Mouse (Mus musculus): Measurements from ENCODE around the gene Midn. TPM values are rescaled to one million over a fixed set of nuclear protein-coding genes. Genes with fewer than 3 reads are reported as not detected.

Midn gene
- total RNA-seq, 2 experiments from 2014 or later: 61.4 to 82.4 TPM

DNA sequence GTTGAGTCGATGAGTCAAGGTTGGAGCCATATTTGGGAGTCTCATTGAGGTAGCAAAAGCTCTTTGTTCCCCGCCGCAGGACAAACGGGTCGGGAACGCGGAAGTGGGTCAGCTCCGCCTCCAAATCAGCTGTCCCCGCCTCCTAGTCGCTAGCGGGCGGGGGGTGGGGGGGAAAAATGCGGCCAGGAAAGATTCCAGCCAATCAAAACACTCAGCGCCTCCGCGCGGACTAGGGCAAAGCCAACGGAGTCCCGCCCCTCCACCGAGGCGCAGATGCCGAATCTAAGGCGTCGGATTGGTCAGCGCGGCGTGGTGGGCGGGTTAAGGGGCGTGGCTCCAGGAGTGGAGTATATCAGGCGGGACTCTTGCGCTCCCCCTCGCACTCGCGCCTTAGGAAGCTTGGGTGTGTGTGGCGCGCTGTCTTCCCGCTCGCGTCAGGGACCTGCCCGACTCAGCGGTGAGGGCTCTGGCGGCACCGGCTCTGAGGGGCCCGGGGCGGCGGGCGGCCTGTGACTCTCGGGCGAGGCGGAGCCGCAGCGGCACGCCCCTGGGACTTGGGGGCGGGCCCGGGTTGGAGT, 19.5 kb downstream of the Midn start:
- peak; percentile 97 to 98 for DNase-seq (ENCODE audit: extremely low spot score in 1 of 2, low spot score in 1 of 2)

DNA sequence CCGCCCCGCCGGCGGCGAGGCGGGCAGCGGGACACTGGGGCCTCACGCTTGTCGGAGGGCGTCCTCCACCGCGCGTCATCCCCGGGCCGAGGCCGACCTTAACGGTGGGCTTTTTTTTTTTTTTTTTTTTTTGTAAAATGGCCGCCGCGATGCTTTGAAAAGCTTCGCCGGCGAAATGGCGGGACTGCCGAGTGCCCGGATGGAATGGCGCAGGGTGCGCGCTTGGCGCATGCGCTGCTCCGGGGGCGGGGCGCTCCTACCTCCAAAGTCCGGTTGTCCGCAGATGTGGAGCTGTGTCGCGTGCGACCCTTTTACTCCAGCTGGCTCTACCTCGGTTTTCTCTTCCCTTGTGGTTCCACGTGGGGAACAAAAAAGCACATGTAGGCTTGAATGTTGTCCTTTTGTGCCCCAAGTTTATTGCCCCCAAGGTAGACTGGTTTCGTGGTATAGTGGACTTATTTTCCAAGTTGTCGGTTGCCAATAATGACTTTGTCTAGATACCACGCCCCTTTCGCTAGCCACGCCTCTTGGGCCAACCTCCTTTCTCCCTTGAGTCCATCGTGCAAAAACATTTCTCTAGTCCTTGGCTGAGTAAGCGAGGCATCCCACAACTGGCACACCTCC, 20.1 kb downstream of the Midn start:
- peak; percentile 88 to 91 for DNase-seq (ENCODE audit: extremely low spot score in 1 of 2, low spot score in 1 of 2)

DNA sequence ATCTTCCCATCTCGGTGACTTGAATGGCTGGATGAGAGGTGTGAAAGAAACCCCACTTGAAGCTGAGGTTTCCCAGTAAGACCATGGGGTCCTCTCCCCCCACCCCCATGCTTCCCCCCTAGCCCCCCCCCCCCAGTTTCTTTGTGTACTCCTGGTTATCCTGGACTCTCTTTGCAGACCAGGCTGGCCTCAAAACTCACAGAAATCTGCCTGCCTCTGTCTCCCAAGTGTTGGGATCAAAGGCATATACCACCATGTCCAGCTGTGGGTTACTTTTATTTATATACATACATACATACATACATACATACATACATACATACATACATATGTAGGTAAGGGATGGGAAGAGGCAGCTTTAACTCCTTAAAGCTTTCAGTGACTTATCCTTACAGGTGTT, 21.0 kb downstream of the Midn start:
- no peak for DNase-seq (ENCODE audit: extremely low spot score in 1 of 2, low spot score in 1 of 2)

DNA sequence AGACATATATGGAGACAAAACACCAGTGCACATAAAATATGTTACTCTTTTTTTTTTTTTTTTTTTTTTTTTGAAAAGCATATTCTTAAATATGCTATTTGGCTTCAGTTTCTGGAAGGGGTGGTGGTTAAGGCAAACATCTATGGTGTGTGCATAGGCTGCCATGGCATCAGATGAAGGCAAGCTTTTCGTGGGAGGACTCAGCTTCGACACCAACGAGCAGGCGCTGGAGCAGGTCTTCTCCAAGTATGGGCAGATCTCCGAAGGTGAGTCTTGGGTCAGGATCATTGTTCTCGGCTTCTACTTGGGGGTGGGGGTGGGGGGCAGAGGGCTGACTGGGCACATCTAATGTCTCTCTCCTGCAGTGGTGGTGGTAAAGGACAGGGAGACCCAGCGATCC, 21.6 kb downstream of the Midn start:
- no peak for DNase-seq (ENCODE audit: extremely low spot score in 1 of 2, low spot score in 1 of 2)

DNA sequence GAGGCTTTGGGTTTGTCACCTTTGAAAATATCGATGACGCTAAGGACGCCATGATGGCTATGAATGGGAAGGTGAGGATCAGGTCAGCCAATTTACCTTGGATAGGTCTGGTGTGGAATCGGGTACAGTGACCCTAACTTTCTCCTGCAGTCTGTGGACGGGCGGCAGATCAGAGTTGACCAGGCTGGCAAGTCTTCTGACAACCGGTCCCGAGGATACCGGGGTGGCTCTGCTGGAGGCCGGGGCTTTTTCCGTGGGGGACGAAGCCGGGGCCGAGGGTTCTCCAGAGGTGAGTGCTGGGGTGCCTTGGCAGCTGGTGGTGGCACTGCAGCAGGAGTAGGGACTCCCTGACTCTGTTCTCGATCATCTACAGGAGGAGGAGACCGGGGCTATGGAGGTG, 22.0 kb downstream of the Midn start:
- DNase-seq (ENCODE audit: extremely low spot score in 1 of 2, low spot score in 1 of 2): no peak

DNA sequence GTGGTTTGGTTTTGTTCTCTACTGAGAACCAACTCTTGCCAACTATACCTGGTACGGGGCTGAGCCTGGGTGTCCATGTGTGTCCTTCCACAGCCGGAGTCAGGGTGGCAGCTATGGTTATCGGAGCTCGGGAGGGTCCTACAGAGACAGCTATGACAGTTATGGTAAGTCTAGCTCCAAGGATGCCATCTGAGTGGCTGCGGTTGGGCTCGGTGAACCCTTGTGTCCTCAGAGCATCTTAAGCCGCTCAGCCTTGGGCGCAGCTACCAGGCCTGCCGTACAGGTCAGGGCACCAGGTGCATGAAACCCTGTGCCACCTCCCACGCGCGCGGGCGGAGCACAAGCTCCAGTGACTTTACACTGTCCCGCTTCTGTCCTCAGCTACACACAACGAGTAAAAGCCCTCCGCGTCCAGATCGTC, 22.5 kb downstream of the Midn start:
- no peak for DNase-seq (ENCODE audit: extremely low spot score in 1 of 2, low spot score in 1 of 2)

DNA sequence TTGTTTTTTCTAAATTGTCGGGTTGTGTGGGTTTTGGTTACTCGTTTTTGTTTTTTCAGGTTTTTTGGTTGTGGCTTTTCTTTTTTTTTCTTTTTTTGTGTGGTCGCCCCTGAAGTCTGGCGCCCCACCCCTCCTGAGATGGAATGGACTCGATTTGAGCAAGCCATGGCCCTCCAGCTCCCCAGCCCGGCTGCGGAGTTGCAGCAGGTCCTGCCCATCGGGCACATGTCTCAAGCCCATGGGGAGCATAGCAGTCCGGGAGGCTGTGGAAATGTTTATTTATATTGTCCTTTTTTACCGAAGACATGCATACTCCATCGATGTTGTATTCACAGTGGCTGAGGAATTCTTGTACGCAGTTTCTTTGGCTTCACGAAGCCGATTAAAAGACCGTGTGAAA, 23.2 kb downstream of the Midn start:
- no peak for DNase-seq (ENCODE audit: extremely low spot score in 1 of 2, low spot score in 1 of 2)

DNA sequence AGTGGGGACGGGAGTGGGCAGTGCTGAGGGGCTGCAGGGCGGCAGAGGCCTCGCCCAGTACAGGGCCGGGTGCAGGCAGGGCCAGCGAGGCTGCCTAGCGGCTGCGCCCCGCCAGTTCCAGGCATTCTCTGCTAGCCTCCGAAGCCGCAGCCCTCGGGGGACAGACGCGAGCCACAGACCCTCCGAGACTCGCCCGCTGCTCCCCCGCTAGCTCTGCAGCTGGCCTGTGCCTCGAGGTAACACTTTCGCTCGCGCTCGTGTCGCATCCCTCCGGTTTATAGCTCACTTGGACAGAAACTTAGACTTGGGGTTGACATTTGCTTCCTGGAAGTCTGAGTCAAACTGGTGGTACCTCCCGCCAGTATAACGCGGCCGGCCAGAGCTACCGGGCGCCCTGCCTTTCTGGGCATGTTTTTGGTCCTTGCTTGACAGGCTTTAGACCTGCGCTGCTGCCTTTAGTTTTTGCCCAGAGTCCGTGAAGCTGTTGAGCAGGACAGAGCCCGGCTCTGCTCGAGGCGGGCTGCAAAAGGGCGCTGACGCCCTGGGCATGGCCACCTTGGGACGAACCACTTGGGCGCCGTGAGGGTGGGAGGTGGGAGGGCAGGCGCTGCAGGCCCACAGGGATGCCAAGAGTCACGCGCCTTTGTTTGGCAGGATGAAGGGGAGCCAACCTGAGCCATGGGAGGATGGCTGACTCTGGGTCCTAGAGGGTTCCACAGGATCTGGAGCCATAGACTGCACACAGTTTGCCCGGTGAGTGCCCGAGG, 23.9 kb downstream of the Midn start:
- peak in 1 of 2 experiments; percentile 30 for DNase-seq (ENCODE audit: extremely low spot score in 1 of 2, low spot score in 1 of 2)

DNA sequence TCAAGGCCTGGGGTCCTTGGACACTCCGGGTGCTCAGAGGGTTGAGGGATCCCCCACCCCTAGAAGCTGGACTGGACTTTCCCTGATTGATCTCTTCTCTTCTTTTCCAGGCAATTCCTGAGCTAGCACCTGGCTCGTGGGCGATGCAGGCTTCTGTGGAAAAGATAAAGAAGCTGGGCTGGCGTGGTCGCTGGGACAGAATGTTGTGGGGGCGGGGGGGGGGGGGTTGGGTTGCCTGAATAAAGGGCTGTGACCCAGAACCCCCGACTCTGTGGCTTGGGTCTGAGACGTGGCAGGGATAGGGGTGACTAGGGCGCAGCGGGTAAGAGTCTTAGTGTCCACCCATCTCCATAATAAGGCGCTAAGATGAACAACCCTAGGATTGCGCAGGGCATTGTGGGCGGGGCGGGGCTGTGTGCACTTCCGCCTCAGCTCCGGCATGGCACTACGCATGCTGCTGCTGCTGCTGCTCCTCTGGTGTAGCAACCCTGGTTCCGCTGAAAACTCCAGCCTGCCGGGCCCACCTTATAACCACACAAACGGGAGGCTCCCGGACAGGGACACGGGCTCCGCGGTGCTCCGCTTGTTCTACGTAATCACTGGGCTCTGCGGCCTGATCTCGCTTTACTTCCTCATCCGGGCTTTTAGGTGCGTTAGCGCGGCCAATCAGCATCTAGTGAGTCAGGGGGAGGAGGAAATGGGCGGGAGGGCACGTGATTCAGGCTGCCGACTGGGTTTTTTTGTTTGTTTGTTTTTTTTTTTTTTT, 24.6 kb downstream of the Midn start, which contains the start of gene 1600002K03Rik:
1600002K03Rik (plus strand) TSS at position 418 of the 766 bp plus-strand sequence.
- peak; percentile 70 to 84 for DNase-seq (ENCODE audit: extremely low spot score in 1 of 2, low spot score in 1 of 2)

DNA sequence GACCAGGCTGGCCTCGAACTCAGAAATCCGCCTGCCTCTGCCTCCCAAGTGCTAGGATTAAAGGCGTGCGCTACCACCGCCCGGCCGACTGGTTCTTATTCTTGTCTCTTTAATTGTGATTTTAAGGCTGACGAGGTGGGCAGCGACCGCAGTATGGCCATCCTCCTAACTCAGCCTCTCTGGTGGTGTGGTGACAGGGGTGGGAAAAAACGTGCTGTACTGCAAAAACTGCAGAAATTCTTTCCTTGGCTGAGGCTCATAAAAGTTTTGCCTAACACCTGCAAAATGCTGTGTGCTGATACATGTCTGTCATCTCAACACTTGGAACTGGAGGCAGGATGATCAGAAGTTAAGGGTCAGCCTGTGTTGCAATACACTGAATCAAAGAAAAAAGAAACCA, 25.3 kb downstream of the Midn start:
- DNase-seq (ENCODE audit: extremely low spot score in 1 of 2, low spot score in 1 of 2): no peak

DNA sequence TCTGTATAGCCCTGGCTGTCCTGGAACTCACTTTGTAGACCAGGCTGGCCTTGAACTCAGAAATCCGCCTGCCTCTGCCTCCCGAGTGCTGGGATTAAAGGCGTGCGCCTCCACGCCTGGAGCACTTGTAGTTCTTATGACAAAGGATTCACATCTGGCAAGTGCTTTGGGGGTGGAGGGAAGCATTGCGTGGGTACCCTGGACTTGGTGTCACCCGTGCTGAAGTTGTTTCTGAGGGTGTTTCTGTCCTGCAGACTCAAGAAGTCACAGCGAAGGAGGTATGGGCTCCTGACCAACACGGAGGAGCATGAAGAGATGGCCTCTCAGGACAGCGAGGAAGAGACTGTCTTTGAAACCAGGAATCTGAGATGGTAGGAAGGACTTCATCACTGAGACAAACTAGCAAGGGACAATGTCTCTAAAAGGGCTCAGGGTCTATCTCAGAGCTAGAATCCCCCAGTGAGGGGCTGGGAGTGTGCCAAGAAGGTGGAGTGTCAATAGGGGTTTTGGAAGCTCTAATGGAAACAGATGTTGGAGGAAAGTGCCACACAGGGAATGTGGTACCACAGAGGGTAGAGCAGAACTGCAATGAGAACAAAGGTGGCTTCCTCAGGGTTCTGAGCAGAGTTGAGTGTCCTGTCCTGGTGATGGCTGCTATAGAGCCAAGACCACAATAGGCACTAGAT, 26.0 kb downstream of the Midn start:
- no peak for DNase-seq (ENCODE audit: extremely low spot score in 1 of 2, low spot score in 1 of 2)

DNA sequence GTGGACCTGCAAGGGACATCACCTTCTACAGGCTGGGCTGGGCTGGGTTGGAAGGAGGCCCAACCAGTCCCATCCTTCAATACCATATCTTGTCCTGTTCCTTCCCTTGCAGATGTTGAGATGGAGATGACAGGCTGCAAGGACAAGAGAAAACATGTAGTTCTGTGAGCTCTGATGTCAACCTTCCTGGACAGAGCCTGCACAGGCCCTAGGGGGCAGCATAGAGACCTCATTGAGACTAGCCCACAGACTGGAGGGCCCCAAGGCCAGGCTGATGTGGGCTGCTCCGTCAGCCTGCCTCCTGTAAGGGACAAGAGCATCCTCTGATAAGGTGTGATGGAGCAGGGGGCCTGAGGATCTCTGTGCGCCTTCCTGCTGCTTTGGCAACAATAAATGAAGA, 26.6 kb downstream of the Midn start:
- no peak for DNase-seq (ENCODE audit: extremely low spot score in 1 of 2, low spot score in 1 of 2)

DNA sequence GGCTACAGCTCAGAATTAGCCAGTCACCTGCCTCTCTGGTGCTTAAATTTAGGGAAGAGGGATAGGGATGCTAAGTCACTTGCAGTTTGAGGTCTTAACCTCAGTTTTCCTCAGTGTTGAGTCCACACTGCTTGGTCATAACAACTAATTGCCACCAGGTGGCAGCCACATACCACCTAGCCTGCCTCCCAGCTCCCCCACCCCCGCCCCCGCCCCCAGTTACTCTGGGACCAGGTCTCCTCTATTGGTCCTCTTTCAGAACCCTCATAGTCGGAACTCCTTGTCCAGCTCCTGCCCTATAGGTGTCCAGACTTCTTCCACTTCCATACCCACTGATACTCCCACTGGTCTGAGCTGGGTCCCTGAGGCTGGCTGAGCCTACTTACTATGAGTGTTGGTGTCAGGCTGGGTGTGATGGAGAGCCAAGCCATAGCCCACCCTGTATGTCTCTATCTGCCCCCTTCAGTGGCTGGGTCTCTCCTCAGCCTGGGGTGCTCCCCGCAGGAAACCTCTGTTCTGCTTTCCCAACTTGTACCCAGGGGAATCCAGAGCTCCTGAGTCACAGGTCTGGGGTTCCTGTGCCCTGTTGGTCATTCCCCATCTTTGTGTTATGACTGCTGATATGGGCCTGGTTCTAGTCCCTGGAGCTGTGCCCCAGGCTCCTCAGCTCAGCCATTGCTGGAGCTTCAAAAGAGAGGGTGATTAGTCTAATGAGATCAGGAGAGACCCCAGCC, 27.6 kb downstream of the Midn start:
- DNase-seq (ENCODE audit: extremely low spot score in 1 of 2, low spot score in 1 of 2): no peak

DNA sequence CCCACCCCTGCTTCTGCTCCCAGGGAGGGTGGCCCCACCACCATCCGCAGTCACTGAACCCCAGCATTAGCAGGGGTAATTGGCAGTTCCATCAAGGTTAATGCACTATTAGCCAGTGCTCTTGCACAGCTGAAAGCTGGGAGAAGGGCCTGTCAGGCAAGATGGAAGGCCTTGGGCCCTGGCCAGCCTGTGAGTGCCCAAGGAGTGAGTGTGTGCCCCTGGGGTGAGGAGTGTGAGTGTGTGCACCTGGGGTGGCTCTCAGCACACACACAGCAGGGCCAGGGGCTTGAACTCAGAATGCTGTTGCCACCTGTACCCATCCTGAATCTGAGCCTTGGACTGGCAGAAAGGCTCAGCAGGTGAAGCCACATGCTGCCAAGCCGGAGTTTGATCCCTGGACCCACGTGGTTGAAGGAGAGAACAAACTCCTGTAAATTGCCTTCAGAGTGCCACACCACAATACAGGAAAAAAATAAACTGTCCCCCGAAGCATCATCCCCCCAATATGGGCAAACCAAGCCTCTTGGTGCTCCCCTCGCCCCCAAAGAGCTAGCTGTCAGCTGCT, 28.3 kb downstream of the Midn start:
- no peak for DNase-seq (ENCODE audit: extremely low spot score in 1 of 2, low spot score in 1 of 2)

DNA sequence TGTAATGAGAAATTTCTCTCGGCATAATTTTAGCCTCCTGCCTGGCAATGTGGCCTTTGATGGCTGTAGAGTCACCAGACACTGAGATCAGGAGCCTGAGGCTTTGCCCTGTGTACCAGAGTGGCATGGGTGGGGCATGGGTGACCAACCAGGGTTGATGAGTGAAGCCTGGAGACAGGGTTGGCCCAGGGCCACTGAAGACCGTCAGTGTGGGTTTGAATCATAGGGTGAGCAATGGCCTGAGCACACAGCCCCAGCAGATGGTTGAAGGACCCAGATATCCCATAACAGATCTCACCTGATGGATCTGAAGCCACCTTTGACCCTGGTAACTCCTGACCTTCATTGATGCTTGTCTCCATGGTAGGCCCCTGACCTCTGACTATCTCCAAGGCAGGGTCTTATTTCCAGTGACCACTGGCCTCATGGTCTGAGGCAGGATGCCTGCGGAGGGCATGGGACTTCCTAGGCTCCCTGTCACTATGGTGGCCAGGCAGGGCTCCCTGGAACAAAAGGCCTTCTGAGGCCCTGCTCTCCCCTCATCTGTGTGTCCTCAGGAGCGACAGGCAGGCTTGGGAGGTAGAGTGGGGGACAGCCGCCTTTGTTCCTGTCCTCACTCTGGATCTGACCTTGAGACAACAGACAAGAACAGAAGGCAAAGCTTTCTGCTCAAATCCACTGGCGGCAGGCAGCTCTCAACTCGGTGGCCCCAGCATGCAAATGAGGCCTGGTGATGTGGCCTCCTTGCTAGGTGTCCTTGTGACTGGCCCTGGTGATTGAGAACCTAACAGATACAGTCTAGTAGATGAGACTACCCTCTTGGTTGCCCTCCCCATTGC, 29.6 kb downstream of the Midn start:
- DNase-seq (ENCODE audit: extremely low spot score in 1 of 2, low spot score in 1 of 2): no peak

DNA sequence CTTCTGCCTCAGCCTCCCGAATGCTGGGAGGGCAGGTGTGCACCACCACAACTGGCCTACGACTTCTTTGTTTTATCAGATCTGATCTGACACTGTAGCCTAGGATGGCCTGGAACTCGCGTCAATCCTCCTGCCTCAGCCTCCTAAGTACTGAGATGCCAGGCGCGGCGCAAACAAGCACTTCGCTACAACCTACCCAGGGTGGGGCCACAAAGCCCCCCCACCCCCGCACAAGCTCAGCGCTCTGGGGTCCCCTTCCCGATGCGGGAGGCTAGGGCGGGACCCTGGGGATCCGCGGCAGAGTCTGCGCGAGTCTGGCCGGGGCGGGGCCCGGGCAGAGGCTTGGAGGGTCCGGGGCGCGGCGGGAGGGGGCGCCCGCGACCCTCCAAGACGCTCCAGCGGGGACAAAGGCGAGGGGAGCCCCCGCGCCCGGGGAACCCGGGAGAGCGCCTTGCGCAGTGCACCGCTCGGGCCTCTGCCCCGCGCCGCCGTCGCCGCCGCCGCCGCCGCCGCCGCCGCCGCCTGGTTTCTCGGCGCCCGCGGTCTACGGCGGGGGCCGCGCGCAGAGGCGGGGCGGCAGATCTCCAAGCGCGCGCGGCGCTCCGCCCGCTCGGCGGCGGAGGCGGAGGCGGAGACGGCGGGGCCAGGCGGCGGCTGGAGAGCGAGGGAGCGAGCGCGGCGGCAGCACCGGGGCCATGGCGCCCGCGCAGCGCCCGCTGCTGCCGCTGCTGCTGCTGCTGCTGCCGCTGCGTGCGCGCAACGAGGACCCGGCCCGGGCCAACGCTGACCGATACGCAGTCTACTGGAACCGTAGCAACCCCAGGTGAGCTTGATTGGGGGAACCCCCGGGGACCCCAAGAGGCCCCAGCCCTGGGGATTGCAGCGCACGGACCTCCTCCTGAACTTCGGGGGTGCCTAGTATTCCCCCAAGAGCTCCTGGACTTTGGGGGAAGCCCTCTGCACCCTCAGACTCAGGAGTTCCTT, 31.3 kb downstream of the Midn start, which contains the start of gene Efna2:
Efna2 (plus strand) TSS at position 415 of the 984 bp plus-strand sequence.
- DNase-seq (ENCODE audit: extremely low spot score in 1 of 2, low spot score in 1 of 2): peak; percentile 37 to 45

DNA sequence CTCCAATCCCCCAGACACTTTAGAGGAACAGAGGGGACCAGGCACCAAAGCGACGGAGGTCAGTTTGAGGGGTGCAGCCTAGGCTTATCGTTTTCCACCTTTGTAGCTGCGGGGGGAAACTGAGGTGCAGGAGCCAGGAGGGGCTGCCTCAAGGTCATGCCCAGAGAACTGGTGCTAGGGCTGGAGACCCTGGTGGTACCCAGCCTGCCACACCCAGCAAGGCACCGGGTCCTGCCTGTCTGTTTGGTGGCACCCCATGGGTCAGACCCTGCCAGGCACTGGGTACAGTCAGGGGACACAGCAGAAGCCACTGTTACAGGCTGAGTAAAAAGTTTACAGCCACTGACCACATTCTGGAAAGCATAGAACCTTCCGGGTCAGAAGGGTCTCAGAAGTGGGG, 32.2 kb downstream of the Midn start:
- DNase-seq (ENCODE audit: extremely low spot score in 1 of 2, low spot score in 1 of 2): no peak

Measured in layer of hippocampus, postnatal 25 days (tissue).